Mouse (Mus musculus) lung, adult 2 months (tissue): Measurements from ENCODE around the gene Bmp7. TPM values are rescaled to one million over a fixed set of nuclear protein-coding genes. Genes with fewer than 3 reads are reported as not detected.

Experiments
- DNase-seq: peaks from one replicate; pipeline ENCODE4 v3.0.0; 2022
- H3K4me1 ChIP-seq: fragments of 200-500 bp; 2 replicates; pipeline ENCODE4 v1.6.1; 2011; ENCODE audit warnings: low read length; ENCODE audit not compliant: control insufficient read depth, insufficient read depth
- H3K4me3 ChIP-seq: fragments of 200-500 bp; replicated peaks from 2 replicates; pipeline ENCODE3; 2011; ENCODE audit warnings: low read depth, mild to moderate bottlenecking, control low read depth, low read length; ENCODE audit errors: extremely low read depth
- CTCF ChIP-seq: fragments of 200-500 bp; IDR thresholded peaks from 2 replicates; pipeline ENCODE4 v1.5.1; 2011; ENCODE audit warnings: mild to moderate bottlenecking, low read length, control low read depth; ENCODE audit not compliant: insufficient read depth
- POLR2A ChIP-seq: fragments of 200-500 bp; IDR thresholded peaks from 2 replicates; pipeline ENCODE4 v1.6.1; 2011; ENCODE audit warnings: low read depth, mild to moderate bottlenecking, control low read depth, low read length, borderline replicate concordance; ENCODE audit errors: extremely low read depth
- WGBS: fragments of 180-500 bp; shearing (Covaris S2); methylation state at CpG from one replicate; pipeline ENCODE4 v1.1.7; 2018; 5-methylcytosine and 5-hydroxymethylcytosine counted together
- polyA plus RNA-seq: library from polyadenylated mRNA; depleted of rRNA; stranded (reverse); fragments of >200 nt; gene quantifications from 2 replicates; pipeline ENCODE4 v1.2.3, GENCODE M21; 2012

Gene Bmp7
- polyA plus RNA-seq, 1 experiment: 5.3 TPM

DNA sequence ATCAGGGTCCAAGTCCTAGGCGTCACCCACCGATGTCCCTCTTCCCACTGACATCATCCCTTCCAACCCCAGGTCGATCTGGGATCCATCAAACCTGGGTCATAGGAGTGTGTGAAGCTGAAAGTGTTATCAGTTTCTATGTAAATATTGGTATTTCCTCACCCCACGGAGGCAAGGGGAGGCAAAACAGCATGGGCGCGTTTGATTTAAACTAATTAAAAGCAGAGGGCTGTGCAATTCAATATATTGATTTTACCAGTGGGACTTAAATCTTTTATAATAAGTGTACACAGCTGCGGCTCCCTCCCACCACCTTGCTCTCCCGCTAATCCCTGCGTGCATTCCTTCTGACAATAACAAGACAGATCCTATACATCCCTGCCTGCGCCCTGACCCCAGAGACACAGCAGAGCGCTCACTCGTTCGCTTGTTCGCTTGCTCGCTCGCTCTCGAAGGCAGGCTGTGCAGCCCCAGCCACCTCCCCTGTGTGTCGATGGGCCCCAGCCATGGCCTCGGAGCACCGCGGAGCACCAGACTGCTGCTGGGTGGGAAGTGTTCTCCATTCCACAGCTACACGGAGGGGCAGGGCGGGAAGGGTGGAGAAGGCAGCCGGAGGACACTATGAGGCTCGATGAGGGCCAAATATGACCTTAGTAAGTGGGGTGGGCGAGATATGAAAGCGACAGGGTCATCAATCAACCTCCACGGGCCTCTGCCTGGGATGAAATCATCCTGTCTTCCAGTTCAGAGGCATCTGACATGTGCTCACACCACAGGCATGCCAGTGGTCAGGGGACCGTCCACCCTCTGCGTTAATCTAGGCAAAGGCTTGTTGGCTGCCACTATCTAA lies 5.0 kb downstream of the Bmp7 start:
- no peak for TF ChIP-seq CTCF
- no peak for TF ChIP-seq POLR2A
- 48% methylated on average over 30 of the region's 30 CpGs for WGBS
- Histone ChIP-seq H3K4me3 (no peak overlapping the region), H3K4me1 (no peaks in the 10 kb centered on the region)
- DNase-seq: no peak

DNA sequence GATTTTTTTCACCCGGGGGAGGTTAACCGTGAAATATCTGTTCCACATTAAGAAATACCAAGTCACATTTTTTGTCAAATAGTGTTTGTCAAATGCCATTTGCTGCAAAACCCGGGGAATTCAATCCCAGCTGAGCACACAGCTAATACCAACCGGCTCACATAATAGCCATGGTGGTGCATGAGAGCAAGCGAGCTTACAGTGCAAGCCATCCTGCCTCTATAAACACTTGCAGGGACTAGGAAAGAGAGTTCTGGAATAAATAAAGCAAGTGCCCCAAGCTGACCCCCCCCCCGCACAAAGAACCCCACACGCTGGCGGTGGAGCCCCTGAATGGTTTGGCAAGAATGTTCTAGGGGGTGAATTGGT lies 5.7 kb downstream of the Bmp7 start:
- no peaks in the 10 kb centered on the region for H3K4me1 ChIP-seq
- no peak overlapping the region for H3K4me3 ChIP-seq
- DNase-seq: no peak
- TF ChIP-seq CTCF (no peak), POLR2A (no peak)
- WGBS: 18% methylated on average over 8 of the region's 8 CpGs

DNA sequence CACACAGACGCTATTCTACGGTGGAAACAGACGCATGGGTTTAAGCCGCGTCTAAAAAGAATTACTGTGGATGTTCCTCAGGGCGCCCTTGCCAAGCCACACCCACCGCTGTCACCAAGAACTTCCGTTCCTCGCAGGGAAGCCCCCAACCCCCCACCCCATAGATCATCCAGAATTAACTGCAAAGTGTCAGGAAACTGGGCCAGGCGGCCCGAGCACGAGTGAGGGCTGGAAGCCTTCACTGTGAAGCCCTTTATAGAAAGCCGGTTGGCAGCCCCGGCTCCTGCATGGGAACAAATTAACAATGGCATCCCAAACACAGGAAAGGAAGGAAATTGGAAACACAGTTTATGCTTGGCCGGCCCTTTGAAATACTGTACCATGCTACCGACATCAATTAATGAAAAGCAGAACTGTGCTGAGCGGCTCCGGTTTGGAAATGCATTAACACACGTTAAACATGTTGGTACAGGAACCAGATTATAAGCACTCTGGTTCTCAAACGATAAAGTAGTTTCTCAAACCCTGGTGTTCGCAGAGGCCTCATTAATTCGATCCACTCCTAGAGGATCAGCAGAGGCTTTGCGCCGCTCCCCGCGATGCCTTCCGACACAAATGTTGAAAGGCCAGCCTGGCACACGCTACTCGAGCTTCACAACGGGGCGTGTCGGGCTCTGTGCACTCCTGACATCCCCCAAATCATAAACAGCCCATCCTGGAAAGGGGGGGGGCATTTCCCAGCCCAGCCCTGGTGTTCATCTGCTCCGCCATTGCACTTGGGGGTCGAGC lies 6.3 kb downstream of the Bmp7 start:
- TF ChIP-seq CTCF (no peak), POLR2A (no peak)
- DNase-seq: peak; percentile 8
- 10% methylated on average over 34 of the region's 34 CpGs for WGBS
- H3K4me3 ChIP-seq: no peak overlapping the region
- no peaks in the 10 kb centered on the region for H3K4me1 ChIP-seq

DNA sequence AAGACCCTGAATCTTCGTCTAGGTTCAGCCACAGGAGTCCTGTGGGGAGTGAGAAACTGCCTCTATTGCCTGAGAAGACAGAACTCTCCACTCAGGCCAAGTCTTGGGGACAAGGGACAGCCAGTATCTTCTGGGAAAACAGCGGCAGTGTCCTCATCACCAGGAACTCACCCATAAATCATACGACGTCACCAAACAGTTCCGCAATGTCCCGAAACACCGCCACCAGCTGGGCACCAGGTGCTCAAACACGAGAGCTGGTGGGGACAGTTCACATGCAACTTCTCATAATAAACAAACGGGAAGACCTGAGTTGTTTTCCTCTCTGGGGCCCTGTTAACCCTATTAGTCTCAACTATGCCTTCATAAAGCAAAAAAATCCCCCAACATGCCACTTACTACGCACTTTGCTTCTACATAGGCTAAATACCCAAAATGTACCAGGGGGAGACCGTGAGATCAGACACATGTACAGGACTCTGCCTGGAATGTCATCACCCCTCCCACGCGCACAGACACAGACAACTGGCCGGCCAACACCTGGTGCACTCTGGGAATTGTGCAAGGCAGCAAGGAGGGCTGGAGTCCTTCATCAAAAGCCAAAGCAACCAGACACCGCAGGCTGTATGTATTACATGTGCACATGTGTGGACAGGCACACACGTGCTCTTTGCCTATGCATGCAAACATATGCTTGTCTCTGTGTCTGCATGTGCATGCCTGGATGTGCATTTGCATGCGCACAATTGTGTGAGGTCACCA lies 8.8 kb downstream of the Bmp7 start:
- Histone ChIP-seq H3K4me1 (no peaks in the 10 kb centered on the region), H3K4me3 (no peak overlapping the region)
- no peak for DNase-seq
- TF ChIP-seq POLR2A: no peak
- no peak for TF ChIP-seq CTCF
- 81% methylated on average over 17 of the region's 17 CpGs for WGBS

DNA sequence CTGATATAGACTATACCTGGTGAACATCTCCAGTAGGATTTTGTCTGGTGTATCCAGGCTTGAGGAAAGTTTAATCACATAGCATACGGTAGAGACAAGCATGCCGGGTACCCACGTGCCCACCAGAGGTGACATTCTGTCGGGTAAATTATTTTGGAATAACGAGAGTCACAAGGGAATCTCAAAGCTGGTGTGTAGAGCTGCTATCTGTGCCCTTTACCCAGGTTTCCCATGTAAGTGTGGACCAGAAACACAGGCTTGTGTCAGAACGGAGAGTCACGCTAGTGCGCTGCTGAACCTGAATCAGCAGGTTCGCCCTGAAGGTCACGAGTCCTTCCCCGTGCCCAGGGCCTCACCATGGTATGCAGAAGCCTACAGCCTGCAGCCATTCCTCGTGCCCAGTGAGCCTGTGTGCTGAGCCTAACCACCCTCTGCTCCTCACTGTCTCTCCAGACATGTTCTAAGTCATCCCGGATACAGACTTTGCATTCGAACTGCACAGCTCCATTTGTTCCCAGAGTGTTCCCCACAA lies 10.2 kb downstream of the Bmp7 start:
- 88% methylated on average over 14 of the region's 14 CpGs for WGBS
- H3K4me1 ChIP-seq: no peaks in the 10 kb centered on the region
- H3K4me3 ChIP-seq: no peak overlapping the region
- TF ChIP-seq CTCF (no peak), POLR2A (no peak)
- no peak for DNase-seq

DNA sequence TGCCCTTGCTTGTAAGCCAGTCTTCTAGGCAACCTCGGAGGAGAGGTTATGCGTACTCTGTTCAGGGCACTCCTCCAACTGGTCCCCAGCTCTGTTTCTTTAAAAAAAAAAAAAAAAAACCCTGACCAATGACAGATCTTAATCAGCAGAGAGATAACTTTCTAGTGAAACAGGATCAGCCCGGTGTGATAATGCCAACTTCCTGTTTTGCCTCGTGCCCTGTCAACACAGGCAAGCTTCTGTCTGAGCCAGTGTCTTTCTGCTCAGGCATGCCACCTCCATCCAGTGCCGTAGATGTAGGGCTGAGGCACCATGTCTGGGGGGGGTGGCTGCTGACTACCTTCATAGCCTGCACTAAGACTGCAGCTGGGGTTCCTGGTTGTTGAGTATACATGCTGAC lies 12.5 kb downstream of the Bmp7 start:
- no peak for DNase-seq
- TF ChIP-seq POLR2A (no peak), CTCF (no peak)
- WGBS: 40% methylated on average over 5 of the region's 5 CpGs
- H3K4me3 ChIP-seq: no peak overlapping the region
- no peaks in the 10 kb centered on the region for H3K4me1 ChIP-seq

DNA sequence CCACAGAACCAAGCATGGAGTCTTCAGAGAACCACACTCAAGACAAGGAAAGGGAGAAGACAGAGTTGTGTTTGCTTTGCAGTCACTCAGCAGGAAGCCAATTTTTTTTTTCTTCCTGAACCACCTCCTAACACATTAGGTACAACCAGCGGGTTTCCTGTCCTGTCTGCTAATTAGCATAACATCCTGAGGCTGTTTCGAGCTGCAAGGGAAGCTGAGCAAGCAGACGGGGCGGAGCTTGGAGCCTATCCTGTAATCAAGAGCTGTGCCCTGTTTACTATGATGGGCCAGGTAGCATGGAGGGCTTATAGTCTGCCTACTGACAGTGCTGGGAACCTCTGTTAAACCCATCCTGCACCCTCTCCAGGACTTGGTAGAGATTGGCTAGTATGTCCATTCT lies 13.8 kb downstream of the Bmp7 start:
- H3K4me3 ChIP-seq: no peak overlapping the region
- no peaks in the 10 kb centered on the region for H3K4me1 ChIP-seq
- TF ChIP-seq POLR2A (no peak), CTCF (no peak)
- WGBS: 50% methylated on average over 4 of the region's 4 CpGs
- no peak for DNase-seq

DNA sequence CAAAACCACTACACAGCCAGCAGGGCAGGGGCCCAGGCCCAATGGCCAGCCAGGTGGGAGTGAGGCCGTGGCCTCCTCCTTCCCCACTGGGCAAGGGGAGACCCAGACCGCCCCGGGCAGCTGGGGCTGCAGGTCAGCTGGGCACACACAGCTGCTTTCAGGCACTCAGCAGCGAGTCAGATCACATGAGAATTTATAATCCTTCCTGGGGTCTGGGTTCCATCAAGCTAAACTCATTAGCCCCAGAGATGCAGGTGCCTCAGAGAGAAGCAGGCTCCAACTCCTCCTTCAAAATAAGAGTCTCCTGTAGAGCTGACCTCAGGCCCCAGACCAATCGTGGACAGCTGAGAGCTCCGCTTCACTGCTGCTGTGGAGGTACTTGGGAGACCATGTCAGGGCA lies 15.2 kb downstream of the Bmp7 start:
- TF ChIP-seq CTCF (no peak), POLR2A (no peak)
- DNase-seq: no peak
- H3K4me3 ChIP-seq: no peak overlapping the region
- 61% methylated on average over 6 of the region's 6 CpGs for WGBS
- no peaks in the 10 kb centered on the region for H3K4me1 ChIP-seq

DNA sequence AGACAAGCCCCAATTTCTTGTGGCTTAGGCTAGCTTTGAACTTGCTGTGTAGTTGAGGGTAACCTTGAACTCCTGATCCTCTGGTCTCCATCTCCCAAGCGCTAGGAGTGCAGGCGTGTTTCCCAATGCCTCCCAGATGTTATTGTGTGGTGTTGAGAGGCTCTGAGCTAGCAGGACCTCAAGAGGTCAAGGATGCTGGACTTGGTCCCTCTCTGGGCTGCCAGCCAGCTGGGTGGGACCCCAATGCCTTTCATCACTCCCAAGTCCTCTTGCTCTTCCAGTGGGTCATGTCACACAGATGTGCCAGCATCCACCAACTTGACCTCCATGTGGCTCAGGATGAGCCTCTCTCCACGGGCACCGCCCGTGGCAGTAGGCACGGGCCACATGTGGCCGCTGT lies 16.9 kb downstream of the Bmp7 start:
- TF ChIP-seq CTCF: no peak
- no peak for TF ChIP-seq POLR2A
- 70% methylated on average over 7 of the region's 7 CpGs for WGBS
- DNase-seq: no peak

More for the DNA sequence above, 16.9 kb downstream of the Bmp7 start:
- H3K4me3 ChIP-seq: no peak overlapping the region
- no peaks in the 10 kb centered on the region for H3K4me1 ChIP-seq
